Mouse (Mus musculus): ENCODE measurements around the gene Tnnt1. TPM values are rescaled to one million over a fixed set of nuclear protein-coding genes. Genes with fewer than 3 reads are reported as not detected.
A peak's percentile ranks its signal among the peaks of the same experiment; 100 is the strongest.

Gene Tnnt1
- polyA plus RNA-seq, 1 experiment from 2014 or later: not detected

DNA sequence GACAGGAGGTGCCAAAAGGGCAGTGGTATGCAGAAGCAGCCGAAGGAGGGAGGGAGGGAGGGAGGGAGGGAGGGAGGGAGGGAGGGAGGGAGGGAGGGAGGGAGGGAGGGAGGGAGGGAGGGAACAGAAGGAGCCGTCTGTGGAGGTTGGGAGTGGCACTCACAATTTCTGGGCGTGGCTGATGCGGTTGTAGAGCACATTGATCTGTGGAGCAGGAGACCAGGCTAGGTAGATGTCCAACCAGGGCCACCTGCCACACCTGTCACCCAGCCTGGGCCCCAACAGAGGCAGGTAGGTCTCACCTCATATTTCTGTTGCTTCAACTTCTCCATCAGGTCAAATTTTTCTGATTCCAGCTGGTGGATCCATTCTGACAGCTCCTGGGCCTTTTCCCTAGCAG is 9.0 kb downstream of the Tnnt1 start:
- ChIA-PET POLR2A (no interaction called here), CTCF (no interaction called here)
- TF ChIP-seq CTCF (IDR thresholded peaks at IDR 0.05): no peak
- DNase-seq (ENCODE audit: low read depth, low spot score): no peak
- no peaks in the 10 kb centered on the region for H3K27me3 ChIP-seq
- no peak for ATAC-seq
- in situ Hi-C loops (cut with MboI; ENCODE audit: low pct_unique_long_range_greater_than_20kb): no loop called here

- no peak for TF ChIP-seq CTCF (IDR thresholded peaks at IDR 0.05)
- DNase-seq (ENCODE audit: low read depth, low spot score): no peak
- no peak for ATAC-seq
- no peaks in the 10 kb centered on the region for H3K27me3 ChIP-seq
- in situ Hi-C loops (cut with MboI; ENCODE audit: low pct_unique_long_range_greater_than_20kb): no loop called here
- POLR2A ChIA-PET: interaction anchor here (0.6 kb wide), 1 partner anchor 1215 kb away, joined by 5 read pairs; no protein-coding TSS in a partner anchor
- CTCF ChIA-PET: interaction anchor here (4.3 kb wide), 1 partner anchor 8 kb away, joined by 13 read pairs; no protein-coding TSS in a partner anchor
These were observed 11.3 kb downstream of the Tnnt1 start for GRCm38 (mm10) chr7:4504646-4505435.

GRCm38 (mm10) chr7:4503858-4504257 is 12.3 kb downstream of the Tnnt1 start:
- H3K27me3 ChIP-seq: no peaks in the 10 kb centered on the region
- CTCF ChIA-PET: interaction anchor here (4.3 kb wide), 1 partner anchor 9 kb away, joined by 13 read pairs; no protein-coding TSS in a partner anchor
- TF ChIP-seq CTCF (IDR thresholded peaks at IDR 0.05): no peak
- POLR2A ChIA-PET: no interaction called here
- ATAC-seq (no peak), DNase-seq (ENCODE audit: low read depth, low spot score) (no peak)
- in situ Hi-C loops (cut with MboI; ENCODE audit: low pct_unique_long_range_greater_than_20kb): no loop called here

DNA sequence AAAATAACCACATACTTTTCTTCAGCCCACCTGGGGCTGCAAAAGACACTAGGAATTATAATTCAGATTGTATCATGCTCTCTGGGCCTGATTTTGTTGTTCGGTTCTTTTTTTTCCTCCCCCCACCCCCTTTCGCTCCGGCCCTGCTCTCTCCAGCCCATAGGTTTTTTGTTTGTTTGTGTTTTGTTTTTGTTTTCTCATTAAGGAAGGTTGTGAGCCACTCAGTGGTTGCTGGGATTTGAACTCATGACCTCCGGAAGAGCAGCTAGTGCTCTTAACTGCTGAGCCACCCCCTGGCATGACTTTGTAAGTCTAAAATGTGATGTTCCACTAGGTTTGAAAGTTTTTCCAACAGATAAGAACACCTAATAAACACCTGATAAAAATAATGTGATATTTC is 13.1 kb downstream of the Tnnt1 start:
- ATAC-seq: no peak
- H3K27me3 ChIP-seq: no peaks in the 10 kb centered on the region
- no peak for TF ChIP-seq CTCF (IDR thresholded peaks at IDR 0.05)
- CTCF ChIA-PET: interaction anchor here (4.3 kb wide), 1 partner anchor 10 kb away, joined by 13 read pairs; no protein-coding TSS in a partner anchor
- in situ Hi-C loops (cut with MboI; ENCODE audit: low pct_unique_long_range_greater_than_20kb): no loop called here
- POLR2A ChIA-PET: interaction anchor here (0.7 kb wide), 1 partner anchor 347 kb away, joined by 13 read pairs; no protein-coding TSS in a partner anchor
- DNase-seq (ENCODE audit: low read depth, low spot score): no peak

DNA sequence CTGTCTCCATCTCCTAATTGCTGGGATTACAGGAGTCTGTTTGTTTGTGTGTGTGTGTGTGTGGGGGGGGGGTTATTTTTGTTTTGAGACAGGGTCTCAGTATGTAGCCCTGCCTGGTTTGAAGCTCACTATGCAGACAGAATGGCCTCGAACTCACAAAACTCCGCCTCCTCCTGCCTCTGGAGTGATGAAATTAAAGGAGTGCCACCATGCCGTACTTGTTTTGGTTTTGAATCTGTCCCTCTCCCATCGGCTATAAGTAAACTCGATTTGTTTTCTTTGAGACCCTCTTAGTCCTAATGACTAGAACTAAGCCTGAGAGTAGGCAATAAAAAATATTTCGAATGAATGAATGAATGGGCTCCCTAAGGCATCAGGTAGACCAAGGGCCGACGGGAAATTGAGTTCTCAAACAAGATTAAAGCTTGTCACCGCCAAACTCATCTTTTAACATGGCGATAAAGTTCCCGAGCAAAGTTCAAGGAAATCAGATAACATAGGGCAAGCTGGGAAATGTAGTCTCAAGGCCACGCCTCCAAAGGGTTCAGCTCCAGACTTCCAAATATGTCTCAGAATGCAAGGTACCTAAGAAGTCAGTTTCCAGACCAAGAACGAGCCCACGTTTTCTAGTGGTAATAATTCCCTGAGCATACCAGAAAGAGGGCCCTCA is 13.6 kb downstream of the Tnnt1 start:
- POLR2A ChIA-PET: interaction anchor here (0.6 to 0.7 kb wide), 3 partner anchors 347 to 463 kb away, joined by 3 to 13 read pairs (median 3); no protein-coding TSS in a partner anchor
- ATAC-seq: no peak
- in situ Hi-C loops (cut with MboI; ENCODE audit: low pct_unique_long_range_greater_than_20kb): no loop called here

DNA sequence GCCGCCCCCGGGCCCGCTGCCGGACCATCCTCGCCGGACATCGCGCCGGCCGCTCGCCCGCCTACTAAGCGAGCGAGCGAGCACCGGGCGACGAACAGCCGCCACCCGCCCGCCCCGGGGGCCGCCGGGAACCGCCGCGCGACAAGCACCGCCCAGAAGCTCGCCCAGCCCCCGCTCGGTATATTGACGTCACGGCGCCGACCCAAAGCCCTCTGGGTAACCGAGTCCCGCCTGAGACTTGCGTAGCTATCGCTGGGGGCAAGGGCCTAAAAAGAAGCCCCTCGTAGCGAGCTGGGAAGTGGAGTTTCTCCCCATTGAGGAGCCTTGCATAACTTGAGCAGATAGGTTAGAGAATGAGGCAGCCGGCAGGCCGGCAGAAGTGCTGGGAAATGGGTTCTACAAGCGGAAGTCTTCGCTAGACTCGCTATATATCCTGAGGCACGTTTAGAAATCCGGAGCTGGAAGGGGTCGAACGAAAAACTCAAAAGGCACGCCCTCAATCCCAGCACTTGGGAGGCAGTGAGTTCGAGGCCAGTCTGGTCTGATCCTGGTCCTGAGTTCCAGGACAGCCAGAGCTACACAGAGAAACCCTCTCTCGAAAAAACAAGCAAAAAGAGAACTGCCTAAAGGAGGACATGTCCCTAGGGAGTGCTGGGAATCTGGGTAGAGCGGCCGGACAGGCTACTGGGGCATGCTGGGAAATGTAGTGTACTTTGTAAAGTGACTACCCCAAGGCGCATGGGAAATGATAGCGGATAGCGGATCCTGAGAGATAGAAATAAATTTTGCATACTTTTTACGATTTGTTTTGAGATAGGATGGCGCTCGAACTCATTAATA is 14.4 kb downstream of the Tnnt1 start, which contains the start of gene Ppp1r12c:
TSS of gene Ppp1r12c (minus strand) at position 123 of the 840 bp plus-strand sequence.
- POLR2A ChIA-PET: interaction anchor here (0.6 to 0.9 kb wide), 2 partner anchors 11 to 414 kb away, joined by 3 read pairs; no protein-coding TSS in a partner anchor
- H3K27me3 ChIP-seq: no peaks in the 10 kb centered on the region
- peak; percentile 67 for DNase-seq (ENCODE audit: low read depth, low spot score)
- TF ChIP-seq CTCF (IDR thresholded peaks at IDR 0.05): no peak
- ATAC-seq: peak; percentile 88
- CTCF ChIA-PET: interaction anchor here (1.3 to 4.3 kb wide), 2 partner anchors 11 to 22 kb away, joined by 3 to 13 read pairs; no protein-coding TSS in a partner anchor
- in situ Hi-C loops (cut with MboI; ENCODE audit: low pct_unique_long_range_greater_than_20kb): no loop called here

More for the DNA sequence above, 13.6 kb downstream of the Tnnt1 start:
- CTCF ChIA-PET: interaction anchor here (1.3 to 4.3 kb wide), 2 partner anchors 10 to 22 kb away, joined by 3 to 13 read pairs; no protein-coding TSS in a partner anchor
- no peak for DNase-seq (ENCODE audit: low read depth, low spot score)
- no peak for TF ChIP-seq CTCF (IDR thresholded peaks at IDR 0.05)
- no peaks in the 10 kb centered on the region for H3K27me3 ChIP-seq

- ChIA-PET CTCF (interaction anchor here (1.3 to 4.3 kb wide), 2 partner anchors 12 to 21 kb away, joined by 3 to 13 read pairs; no protein-coding TSS in a partner anchor), POLR2A (interaction anchor here (0.9 kb wide), 1 partner anchor 10 kb away, joined by 3 read pairs; no protein-coding TSS in a partner anchor)
- no peak for TF ChIP-seq CTCF (IDR thresholded peaks at IDR 0.05)
- in situ Hi-C loops (cut with MboI; ENCODE audit: low pct_unique_long_range_greater_than_20kb): no loop called here
- no peaks in the 10 kb centered on the region for H3K27me3 ChIP-seq
- no peak for DNase-seq (ENCODE audit: low read depth, low spot score)
- ATAC-seq: peak; percentile 31
These were observed 15.2 kb downstream of the Tnnt1 start for GRCm38 (mm10) chr7:4500892-4501471.

DNA sequence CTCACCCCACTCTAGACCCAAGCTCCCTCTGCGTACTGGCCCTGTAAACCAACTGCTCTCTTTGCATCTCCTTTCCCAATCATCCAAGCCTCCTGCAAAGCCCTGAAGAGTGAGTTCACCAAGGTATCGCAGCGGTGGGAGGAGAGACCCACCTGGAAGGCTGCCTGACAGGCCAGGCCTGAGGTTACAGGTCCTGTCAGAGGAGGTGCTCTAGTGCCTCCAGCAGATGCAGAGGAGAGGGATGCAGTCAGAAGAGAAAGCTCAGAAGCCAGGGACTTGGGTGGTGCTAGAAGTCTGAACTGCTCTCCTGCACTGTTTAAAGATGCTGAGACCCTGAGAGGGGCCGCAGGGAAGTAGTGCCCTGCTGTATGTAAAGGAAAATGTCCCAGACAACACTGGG is 17.1 kb downstream of the Tnnt1 start:
- TF ChIP-seq CTCF (IDR thresholded peaks at IDR 0.05): no peak
- in situ Hi-C loops (cut with MboI; ENCODE audit: low pct_unique_long_range_greater_than_20kb): no loop called here
- H3K27me3 ChIP-seq: no peaks in the 10 kb centered on the region
- no peak for ATAC-seq
- ChIA-PET POLR2A (no interaction called here), CTCF (interaction anchor here (1.4 kb wide), 1 partner anchor 14 kb away, joined by 4 read pairs; no protein-coding TSS in a partner anchor)
- DNase-seq (ENCODE audit: low read depth, low spot score): no peak

DNA sequence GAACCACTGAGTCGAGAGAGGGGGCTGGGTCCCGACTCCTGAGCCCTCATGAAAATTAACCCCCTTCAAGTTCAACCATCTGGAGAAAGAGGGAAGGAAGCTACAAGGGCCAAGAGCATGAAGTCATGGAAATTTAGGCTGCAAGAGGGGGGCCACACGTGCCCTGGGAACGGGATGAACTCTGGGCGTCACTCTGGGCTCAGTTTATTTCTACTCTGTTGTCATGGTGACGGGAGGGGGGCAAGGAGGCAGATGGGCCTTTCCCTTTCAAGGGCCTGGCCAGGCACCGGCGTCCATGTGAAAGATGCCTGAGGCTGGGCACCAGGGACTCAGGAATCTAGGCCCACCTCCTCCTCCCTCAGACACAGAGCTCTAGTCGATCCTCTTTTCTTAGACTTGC is 17.9 kb downstream of the Tnnt1 start:
- in situ Hi-C loops (cut with MboI; ENCODE audit: low pct_unique_long_range_greater_than_20kb): no loop called here
- ATAC-seq: no peak
- no peaks in the 10 kb centered on the region for H3K27me3 ChIP-seq
- no peak for DNase-seq (ENCODE audit: low read depth, low spot score)
- no peak for TF ChIP-seq CTCF (IDR thresholded peaks at IDR 0.05)
- ChIA-PET CTCF (interaction anchor here (1.3 to 1.4 kb wide), 2 partner anchors 13 to 71 kb away, joined by 3 to 4 read pairs; no protein-coding TSS in a partner anchor), POLR2A (no interaction called here)

Data from Patski (cell line).